Mouse (Mus musculus): ENCODE results near the gene Ergic1.

The Ergic1 gene

DNA sequence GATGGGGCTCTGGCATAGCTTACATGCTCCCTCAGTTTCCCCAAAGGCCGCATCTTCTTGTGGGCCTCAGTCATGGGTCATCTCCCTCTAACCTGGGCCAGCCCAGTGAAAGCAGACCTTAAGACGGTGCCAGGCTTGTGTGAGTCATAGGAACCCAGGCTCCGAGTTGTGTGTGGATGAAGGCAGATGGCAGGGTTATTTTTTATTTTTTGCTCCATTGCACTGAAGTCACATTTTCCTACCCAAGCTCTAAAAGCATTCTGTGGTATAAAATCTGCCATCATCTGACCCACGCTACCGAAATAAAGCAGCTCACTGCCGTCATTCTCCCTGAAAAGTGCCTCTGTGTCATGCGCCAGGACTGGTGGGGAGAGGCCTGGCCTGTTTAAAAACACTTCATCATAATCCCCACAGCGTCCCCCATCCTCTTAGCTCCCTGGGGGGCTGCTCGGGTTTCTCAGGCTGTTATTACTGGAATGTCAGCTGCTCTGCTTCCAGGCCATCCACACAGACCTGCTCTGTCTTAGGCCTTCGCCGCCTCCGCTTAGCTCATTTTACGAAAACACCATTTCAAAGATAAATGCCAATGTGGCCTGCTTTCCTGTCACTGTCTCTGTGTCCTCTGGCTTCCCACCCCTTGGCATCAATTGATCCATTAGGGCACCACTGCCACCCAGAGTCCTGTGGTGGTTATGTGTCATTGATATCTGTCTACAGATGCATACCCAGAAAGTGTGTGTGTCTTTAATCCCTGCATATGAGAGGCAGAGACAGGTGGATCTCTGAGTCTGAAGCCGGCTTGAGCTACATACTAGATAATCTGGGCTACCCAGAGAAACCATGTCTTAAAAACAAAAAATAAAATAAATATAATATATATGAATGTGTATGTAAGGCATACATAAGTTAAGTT is 89.4 kb downstream of the Ergic1 start:
- in situ Hi-C loops (cut with MboI) = no loop called here

DNA sequence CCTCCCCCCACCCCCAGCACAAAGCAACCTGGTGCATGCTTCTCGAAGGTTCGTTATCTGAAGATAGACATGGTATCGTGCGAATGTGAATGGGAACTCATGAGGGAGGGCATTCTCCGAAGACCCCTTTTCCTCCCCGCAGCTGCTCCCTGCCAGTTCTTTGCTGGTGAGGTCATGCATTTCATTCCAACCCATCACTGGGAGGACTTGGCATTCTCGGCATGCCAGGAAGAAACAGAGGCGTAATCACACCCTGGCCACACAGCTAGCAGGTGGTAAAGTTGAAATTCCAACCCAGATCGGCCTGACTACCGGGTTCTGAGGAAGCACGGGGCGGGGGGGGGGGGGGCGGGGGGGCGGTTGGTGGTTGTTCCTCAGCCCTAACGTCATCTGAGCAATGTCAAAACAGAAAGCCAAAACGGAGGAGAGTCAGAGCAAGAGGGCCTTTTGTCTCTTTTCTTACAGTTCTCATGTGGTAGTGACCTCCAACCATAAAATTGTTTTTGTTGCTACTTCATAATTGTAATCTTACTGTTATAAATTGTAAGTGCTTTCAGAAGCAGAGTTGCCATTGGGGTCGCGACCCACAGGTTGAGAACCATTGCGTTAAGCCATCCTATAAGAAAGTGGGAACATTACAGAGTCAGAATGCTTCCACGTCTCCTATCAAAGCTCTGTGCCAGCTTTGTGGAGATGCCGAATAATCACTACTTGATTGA is 97.7 kb downstream of the Ergic1 start:
- in situ Hi-C loops (cut with MboI) = loop anchor here (5.0 kb wide), 1 partner anchor 228 kb away; no protein-coding TSS in a partner anchor

DNA sequence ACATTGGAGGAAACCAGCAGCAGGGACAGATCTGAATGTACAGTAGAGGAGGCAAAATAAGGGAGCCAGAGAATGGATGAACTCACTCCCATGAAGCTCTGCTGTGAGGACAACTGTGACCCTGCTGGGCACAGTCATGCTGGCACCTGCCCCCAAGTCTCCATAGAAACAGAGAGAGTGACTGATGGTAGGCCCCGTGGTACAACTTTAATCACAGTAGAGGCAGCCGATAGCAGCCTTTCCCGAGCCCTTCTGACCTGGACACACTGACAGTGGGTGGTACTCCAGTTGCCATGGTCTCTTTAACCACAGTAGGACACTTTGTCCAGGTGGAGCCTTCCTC is 98.3 kb downstream of the Ergic1 start:
- in situ Hi-C loops (cut with MboI) = loop anchor here (5.0 kb wide), 1 partner anchor 228 kb away; no protein-coding TSS in a partner anchor

DNA sequence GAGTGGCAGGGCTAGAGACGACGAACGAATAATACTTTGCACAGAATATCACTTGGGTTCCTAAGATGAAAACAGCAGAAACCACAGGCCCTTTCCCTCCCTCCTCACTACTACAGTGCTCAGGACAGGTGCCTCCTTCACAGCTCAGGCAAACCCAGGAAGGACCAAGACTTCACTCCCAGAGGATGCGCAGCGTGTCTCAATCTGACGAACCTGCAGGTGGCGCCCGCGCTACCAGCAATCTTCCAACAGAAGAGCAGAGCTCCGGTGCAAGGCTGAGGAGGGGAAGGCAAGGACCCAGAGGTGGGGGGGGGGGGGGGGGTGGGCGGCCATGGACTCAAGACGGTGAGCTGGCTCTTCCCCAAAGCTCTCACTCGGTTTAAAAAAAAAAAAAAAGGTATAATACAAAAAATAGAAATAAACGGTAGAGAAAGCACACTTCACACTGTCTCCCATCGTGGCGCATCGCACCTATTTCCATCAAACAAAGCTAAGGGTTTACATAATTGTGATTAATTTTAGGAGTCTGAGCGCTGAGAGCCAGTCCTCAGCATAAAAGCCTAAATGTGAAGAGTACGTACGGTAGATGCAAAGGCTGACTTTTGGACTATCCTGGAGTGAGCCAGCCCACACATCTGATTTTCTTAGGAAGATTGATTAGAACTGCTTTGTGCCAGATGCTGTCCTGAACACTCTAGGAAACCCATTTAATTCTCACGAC is 99.1 kb downstream of the Ergic1 start:
- in situ Hi-C loops (cut with MboI) = no loop called here

DNA sequence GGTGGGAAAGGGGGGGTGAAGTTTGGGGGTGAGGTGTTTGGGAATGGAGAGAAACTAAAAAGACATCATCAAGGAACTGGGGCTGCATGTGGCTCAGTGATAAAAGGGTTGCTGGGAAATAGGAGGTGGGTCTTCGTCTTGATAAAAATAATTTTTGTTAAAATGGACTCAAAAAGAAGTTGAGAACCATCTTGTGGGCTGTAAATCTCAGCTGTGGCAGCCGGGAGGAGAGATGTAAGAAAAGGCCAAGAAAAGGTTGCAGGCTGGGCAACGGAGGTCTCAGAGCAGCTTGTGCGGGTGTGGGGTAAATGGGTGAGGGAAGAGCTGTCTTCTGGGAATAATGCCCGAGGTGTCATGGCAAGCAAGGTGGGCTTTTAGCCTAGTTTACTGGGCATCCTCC is 100.9 kb downstream of the Ergic1 start:
- in situ Hi-C loops (cut with MboI) = no loop called here

DNA sequence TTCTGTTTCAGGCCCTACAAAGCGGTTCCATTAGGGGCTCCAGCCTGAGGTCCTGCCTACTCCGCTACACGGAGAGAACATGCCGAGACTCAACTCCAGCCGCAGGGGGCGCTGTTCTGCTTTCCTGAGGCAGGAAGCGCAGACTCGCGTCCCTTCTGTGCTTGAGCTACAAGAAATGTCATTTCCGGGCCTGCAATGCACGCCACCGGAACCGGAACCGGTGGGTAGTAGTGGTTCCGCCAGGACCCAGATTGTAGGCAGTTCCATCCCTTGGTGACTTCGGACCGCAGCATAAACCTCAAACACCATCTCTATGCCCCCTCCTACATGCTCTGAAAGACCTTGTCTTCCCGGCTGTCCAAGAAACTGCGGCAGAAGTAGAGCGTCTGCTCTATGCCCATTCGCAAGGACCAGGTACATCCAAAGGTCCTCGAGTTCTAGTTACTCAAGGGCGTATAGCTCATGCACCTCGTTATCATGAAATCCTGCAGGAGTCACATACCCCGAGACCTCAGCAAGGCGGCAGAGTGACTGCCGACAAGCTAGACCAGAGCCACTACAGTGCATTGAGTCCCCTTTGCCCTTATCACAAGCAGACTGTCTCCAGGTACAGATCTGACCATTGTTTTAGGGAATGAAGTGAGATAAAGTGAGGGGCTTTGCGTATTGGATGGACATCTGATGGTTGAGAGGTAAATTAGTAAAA is 101.8 kb downstream of the Ergic1 start, which contains the start of gene Atp6v0e:
Atp6v0e (plus strand) TSS at position 254 of the 706 bp plus-strand sequence.
- in situ Hi-C loops (cut with MboI) = no loop called here

DNA sequence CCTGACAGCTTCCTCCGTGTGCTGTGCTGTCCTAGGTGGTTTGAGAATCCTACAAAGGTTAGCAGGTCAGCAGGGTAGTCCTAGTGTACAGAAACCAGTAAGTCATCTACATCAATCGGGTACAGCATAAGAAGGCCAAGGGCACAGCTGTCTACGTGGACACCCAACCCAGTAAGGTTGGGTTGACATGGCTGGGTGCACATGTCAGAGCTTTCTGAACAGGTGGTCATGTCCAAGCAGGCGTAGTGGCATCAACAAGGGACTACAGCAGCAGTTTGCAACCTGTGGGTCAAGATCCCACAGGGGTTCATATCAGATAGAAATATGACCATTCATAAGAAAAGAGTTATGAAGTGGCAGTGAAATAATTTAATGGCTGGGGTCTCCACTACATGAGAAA is 104.3 kb downstream of the Ergic1 start:
- in situ Hi-C loops (cut with MboI) = no loop called here

DNA sequence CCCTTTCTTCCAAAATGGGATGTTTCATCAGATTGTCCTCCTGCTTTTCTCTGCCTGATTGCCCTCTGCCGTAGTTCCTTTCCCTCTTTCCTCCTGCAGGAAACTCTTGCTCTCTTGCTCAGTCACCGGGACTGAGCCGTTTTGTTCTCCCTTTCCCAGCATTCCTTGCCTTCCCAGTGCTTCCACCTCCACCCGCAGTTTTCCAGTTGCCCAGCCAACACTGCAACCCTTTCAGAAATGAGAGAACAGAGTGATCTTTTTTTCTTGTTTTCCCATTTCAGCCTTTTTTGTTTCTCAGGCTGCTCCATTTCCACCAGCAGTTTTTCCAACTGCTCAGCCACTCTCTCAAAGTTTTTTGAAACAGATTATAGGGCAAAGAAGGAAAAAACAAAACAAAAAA is 110.0 kb downstream of the Ergic1 start:
- in situ Hi-C loops (cut with MboI) = no loop called here

DNA sequence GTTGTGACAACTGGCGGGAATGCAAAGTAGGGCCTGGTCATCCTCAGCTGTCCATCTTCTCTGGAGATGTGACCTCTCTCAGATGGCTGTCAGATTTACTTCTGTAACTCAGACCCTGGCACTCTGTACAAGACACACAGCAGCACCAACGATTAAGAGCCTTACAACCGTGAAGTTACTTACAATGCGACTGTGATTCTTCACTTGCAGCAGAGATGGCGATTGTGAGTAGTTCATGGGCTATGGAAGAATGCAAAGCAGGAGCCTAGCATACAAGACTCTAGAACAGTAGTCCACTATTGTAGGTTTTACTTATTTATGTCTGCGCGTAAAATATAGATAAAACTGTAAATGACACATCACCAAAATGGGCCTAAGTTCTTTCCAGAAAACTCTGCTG is 114.6 kb downstream of the Ergic1 start:
- in situ Hi-C loops (cut with MboI) = no loop called here

DNA sequence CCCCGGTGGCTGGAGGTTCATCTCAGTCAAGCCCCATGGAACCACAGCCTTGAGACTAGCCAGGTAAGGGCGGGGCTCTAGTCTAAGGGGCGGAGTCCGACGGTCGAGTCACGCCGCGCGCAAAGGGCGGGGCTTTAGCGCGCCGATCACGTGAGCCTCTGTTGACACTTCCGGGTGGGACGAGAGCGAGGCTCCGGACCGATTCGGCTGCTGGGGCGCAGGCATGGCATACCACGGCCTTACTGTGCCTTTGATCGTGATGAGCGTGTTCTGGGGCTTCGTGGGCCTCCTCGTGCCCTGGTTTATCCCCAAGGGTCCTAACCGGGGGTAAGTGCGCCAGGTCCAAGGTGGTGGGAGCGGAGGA is 114.9 kb downstream of the Ergic1 start:
- in situ Hi-C loops (cut with MboI) = no loop called here

DNA sequence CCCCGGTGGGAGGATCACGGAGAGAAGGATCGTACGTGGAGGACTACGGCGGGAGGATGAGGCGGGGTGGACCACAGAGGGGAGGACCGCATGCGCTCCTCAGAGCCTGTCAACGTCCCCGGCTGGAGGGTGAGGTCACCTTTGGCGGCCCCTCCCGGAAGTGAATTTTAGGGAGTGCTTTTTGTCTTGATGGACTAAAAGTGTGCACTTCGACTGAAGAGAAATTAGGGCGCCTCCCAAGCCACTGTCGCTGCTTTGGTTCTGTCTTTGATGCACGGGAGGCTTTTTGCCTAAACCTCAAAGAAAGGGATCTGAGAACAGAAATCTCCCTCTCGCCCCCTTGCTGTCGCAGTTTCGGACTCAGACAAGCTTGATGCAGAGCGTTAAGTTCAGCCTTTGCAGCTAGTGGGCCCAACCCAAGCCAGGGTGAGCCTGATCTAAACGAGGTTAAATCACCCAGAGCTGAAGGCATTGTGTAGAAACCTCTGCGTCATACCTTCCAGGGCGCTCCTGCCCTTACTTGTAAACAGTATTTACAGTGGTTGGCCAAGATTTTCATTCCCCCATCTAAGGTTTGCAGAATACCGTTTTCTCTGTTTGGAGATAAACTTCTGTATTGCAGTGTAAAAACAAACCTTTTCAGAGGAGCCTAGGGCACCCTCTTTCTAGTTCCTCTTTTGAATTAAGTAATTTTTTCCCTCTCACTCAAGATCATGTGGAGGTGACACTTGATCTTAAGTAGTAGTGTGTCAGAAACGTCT is 115.5 kb downstream of the Ergic1 start:
- in situ Hi-C loops (cut with MboI) = no loop called here

DNA sequence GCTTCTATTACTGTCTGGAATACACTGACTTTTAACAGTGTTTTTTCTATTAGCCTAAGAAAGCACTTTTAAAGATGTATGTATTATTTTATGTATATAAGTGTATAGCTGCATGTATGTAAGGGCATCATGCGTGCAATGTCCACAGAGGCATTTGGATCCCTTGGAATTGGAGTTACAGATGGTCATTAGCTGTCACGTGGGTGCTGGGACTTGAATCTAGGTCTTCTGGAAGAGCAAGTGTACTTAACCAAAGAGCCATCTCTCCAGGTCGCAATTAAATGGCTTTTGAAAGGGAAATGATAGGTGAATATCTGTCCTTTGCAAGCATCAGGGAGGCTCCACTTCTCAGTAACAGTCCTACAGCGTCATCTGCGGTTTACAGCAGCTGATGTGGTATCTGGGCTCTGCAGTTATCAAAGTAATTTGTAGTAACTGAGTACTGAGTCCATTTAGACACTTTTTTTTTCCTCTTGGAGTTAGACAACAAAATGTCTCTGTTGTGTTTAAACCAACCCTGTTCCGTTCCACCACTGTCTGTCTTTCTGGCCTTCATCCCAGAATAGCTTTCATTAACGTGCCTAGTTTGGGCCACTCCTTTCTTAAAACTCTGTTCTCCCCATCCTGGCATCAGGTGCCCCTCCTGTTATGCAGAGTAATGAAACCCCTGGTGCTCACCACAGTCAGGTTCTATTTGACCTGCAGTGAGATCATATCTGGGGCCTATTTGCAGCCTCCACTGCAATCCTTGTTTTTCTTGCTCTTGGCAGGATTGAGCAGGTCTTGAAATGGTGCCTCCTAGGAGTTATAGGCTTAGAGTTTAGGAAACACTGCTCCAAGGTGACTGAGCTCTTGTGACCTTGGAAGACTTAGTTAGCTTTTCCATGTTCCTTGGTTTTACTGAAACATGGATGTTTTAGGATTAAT is 116.7 kb downstream of the Ergic1 start:
- in situ Hi-C loops (cut with MboI) = no loop called here

DNA sequence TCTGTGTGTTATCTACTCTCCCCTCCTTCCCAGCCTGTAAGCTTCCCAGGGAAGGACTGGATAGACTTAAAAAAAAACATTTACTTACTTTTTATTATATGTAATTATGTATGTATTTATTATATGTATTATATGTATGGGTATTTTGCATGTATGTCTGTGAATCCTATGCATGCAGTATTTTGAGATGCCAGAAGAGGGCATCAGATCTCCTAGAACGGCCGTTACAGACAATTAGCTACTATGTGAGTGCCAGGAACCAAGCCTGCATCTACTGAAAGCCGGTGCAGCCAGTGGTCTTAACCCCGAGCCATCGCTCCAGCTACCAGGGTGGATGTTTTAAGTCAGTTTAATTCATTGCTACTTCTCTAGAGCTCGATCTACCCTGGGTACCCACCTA is 120.0 kb downstream of the Ergic1 start:
- in situ Hi-C loops (cut with MboI) = no loop called here

DNA sequence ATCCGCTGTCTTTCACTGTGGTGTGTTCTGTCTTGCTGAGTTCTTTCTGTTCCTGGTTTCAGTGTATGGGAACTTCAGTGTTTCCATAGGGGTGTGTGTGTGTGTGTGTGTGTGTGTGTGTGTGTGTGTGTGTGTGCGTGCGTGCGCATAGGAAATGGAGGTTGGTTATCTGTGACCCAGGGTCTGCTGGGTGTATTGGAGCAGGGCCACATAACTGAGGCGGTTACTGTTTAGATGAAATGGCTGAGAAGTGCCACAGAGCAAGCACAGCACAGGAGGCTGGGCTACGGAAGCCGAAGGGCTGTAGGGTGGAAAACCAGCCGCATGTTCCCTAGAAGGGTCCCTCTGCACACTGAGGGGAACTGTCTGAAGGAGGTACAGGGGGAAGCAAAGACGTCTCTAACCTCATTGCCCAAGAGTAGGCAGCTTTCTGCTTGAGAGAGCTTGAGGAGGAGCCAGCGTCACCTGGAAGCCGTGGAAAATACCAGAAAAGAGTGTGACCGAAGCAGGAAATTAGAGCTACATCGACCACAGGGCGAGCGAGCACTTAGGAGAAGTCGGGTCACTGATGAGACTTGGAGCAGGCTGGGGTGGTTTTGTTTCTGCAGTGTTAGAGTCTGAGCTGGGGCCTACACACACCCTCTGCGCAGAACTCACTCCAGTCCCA is 125.2 kb downstream of the Ergic1 start:
- in situ Hi-C loops (cut with MboI) = no loop called here

DNA sequence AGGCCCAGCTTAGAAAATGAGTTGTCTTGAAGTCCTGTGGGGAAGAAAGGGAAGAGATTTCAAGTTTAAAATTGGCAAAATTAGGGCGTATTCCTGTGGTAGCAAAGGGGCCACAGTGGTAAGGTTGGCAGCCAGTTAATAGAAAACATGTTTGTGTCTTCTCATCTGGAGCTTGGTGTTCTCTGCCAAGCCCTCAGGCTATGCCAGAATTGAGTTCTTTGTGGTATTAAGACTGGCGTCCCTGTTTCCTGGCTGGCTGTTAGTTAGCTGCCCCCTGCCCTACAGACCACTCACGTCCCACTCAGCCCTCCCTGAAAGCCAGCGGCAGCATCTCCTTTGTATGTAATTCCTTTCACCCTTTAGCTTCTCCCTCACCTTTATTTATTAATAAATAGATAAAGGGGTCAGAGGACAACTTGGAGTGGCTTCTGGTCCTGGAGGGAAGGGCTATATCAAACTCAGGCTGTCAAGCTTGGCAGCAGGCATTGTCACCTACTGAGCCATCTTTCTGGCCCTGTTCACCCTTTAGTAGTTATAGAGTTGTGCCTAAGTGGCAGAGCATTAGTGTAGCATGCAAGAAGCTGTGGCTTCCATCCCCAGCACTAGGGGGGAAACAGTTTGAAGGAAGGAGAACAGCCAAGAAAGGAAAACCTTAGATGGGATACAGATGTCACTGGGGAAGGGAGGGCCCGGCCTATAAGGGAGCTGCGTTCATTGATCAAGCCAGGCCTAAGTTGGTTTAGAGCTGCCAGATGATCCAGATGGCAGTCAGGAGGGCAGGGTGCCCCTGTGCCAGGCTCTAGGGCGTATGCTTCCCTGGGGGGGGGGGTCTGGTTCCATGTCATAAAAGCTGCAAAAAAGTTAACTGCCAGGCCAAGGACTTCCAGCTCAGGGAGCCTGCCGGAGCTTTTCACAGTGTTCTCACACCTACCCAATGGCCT is 127.8 kb downstream of the Ergic1 start:
- in situ Hi-C loops (cut with MboI) = no loop called here

DNA sequence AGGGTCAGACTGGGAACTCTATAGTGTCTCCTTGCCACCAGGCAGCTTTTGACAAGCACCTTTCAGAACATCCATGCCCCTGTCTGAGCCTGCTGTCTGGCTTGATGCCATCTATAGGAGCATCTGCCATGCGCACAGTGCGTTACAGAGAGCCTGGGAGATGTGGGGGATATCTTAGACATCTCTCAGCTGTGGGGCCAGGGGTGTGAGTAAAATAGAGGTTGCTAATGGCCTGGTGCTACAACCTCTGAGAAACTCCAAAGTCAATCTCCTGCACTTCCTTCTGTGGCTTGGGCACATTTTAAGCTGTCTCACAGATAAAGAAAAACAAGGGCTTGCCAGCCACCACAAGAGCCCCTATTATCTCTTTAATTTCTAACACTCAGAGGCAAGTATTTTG is 128.5 kb downstream of the Ergic1 start:
- in situ Hi-C loops (cut with MboI) = no loop called here

DNA sequence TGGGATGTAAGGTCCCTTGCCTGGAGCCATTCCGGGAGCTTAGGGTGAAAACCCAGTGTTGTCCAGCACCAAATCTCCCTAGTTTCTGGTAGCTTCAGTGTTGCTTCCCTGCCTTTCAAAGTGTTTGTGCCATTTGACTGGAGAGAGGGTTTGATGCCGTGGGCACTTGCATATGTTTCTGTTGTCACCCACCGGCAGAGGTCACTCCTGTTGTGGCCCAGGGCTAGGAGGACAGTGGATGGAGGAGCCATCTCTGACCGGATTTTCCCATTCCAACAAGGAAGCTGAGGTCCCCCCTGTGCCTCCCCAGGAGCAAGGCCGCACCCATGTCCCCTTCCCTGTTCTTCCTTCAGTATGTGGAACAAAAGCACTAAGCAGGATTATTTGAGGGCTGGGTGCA is 128.9 kb downstream of the Ergic1 start:
- in situ Hi-C loops (cut with MboI) = no loop called here

DNA sequence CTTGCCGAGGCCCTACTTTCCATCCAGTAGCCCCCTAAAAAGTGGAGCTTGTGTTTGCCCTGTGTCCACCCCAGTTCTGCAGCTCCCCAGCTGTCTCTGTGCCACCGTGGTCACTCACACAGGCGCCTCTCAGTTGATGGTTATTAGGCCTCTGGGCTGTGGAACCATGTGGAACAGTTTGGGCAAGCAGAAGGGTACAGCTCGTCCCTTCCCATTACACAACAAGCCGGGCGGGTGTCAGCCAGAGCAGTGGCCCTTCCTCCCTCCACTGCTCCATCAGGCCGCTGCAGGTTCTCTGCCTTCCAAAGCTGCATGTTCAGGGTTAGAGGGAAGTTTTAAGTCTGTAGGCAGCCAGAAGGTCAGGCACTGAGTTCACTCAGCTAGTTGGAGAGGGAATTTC is 129.8 kb downstream of the Ergic1 start:
- in situ Hi-C loops (cut with MboI) = no loop called here
